Mouse (Mus musculus): ENCODE measurements around the gene Hoxb13. TPM values are rescaled to one million over a fixed set of nuclear protein-coding genes. Genes with fewer than 3 reads are reported as not detected.

The Hoxb13 gene
- polyA plus RNA-seq, 1 experiment, result not detected

- Histone ChIP-seq H3K4me1 (ENCODE audit: control insufficient read depth, insufficient read depth, low read length) (no peaks in the 10 kb centered on the region), H3K4me3 (replicated peaks; ENCODE audit: insufficient read depth, low read depth, low read length) (no peak overlapping the region), H3K27ac (ENCODE audit: insufficient read depth, low read length) (no peak overlapping the region), H3K27me3 (ENCODE audit: control insufficient read depth, insufficient read depth, low read length) (peaks cover 29% of the 10 kb centered on the region; the same call in 1 of the 2 replicates)
- no peak for TF ChIP-seq CTCF (IDR thresholded peaks at IDR 0.05; ENCODE audit: borderline replicate concordance, insufficient read depth, low read depth, low read length)
- no peak for TF ChIP-seq POLR2A (IDR thresholded peaks at IDR 0.05; ENCODE audit: borderline replicate concordance, insufficient read depth, low read length)
- no peak for DNase-seq
These were observed 7.6 kb downstream of the Hoxb13 start for GRCm38 (mm10) chr11:96201741-96202140.

DNA sequence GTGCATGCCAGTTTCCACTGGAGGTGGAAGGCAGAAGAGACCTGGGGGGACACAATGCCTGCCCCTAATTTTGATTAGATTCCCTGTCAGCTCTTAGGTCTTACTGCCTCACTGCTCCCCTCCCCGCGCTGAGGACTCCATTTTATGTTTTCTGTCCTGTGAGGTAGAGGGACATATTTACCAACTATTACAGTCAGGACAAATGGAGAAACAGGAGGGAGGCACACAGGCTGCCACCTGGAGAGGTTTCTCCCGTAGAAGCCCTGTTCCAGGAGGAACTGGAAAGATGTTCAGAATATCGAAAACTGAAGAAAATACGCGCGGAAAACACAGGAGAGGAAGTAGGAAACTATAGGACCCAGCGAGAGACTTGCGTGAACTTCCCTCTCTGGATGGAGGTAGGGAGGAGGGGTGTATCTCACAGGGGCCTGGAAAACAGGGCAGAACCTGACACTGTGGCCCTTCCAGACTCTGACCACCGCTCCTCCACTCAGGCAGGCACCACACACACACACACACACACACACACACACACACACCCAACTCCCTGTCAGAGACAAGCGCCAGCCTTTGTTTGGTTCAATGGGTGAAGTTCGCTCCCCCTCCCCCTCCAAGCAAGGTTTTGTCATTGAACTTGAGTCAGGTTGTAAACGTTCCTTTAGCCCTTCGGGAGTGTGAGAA is 8.4 kb downstream of the Hoxb13 start:
- Histone ChIP-seq H3K4me1 (ENCODE audit: control insufficient read depth, insufficient read depth, low read length) (no peaks in the 10 kb centered on the region), H3K4me3 (replicated peaks; ENCODE audit: insufficient read depth, low read depth, low read length) (no peak overlapping the region), H3K27ac (ENCODE audit: insufficient read depth, low read length) (no peak overlapping the region), H3K27me3 (ENCODE audit: control insufficient read depth, insufficient read depth, low read length) (peaks cover 28% of the 10 kb centered on the region; the same call in 1 of the 2 replicates)
- TF ChIP-seq POLR2A (IDR thresholded peaks at IDR 0.05; ENCODE audit: borderline replicate concordance, insufficient read depth, low read length), result no peak
- 2% methylated on average over 14 of the region's 14 CpGs for WGBS
- DNase-seq, result no peak

GRCm38 (mm10) chr11:96203182-96203788 is 9.2 kb downstream of the Hoxb13 start:
- Histone ChIP-seq H3K4me3 (replicated peaks; ENCODE audit: insufficient read depth, low read depth, low read length) (no peak overlapping the region), H3K27me3 (ENCODE audit: control insufficient read depth, insufficient read depth, low read length) (peaks cover 28% of the 10 kb centered on the region; the same call in 1 of the 2 replicates), H3K27ac (ENCODE audit: insufficient read depth, low read length) (no peak overlapping the region), H3K4me1 (ENCODE audit: control insufficient read depth, insufficient read depth, low read length) (no peaks in the 10 kb centered on the region)
- no peak for TF ChIP-seq POLR2A (IDR thresholded peaks at IDR 0.05; ENCODE audit: borderline replicate concordance, insufficient read depth, low read length)
- TF ChIP-seq CTCF (IDR thresholded peaks at IDR 0.05; ENCODE audit: borderline replicate concordance, insufficient read depth, low read depth, low read length), result no peak
- WGBS, result 2% methylated on average over 37 of the region's 37 CpGs
- DNase-seq, result peak in 1 of 2 experiments; percentile 11

DNA sequence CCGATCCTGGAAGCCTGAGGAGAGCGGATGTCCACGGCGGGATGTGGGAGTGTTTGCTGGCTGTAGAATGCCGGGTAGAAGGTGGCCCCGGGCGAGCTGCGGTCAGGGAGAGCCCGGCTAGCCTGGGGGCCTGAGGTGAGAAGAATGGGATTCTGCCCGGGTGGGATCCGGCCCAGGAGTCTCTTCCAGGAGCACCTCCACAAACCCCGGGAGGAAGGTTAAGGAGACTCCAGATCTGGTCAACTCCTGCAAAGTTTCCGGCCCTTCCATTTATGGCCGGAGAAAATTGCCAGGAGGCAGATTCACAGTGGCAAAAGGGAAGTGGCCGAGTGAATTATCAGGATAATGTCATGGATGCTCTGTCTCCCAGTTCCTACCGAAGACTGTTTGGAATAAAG is 9.7 kb downstream of the Hoxb13 start:
- 3% methylated on average over 16 of the region's 16 CpGs for WGBS
- no peak overlapping the region for H3K4me3 ChIP-seq (replicated peaks; ENCODE audit: insufficient read depth, low read depth, low read length)
- no peak for TF ChIP-seq POLR2A (IDR thresholded peaks at IDR 0.05; ENCODE audit: borderline replicate concordance, insufficient read depth, low read length)
- no peak for TF ChIP-seq CTCF (IDR thresholded peaks at IDR 0.05; ENCODE audit: borderline replicate concordance, insufficient read depth, low read depth, low read length)
- no peak for DNase-seq
- no peak overlapping the region for H3K27ac ChIP-seq (ENCODE audit: insufficient read depth, low read length)
- H3K27me3 ChIP-seq (ENCODE audit: control insufficient read depth, insufficient read depth, low read length), result peaks cover 28% of the 10 kb centered on the region; the same call in 1 of the 2 replicates
- H3K4me1 ChIP-seq (ENCODE audit: control insufficient read depth, insufficient read depth, low read length), result no peaks in the 10 kb centered on the region

DNA sequence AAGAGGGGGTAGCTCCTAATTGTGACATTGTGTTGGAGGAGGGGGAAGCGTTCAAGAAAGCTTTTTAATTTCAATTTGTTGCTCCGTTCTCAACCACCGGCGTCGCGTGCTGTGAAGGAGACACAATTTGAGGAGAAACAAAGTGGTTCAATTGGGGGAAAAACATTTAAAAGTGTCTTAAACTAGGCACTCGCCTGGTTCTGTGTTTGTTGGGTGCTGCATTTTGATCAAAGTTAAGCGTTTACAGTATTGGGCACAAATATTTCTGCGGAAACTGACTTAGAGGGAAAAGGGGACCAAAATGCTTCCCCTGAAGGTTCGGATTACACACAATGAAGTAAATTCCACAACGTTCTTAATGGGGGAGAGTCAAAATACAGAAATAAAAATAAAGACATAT is 10.2 kb downstream of the Hoxb13 start:
- H3K27me3 ChIP-seq (ENCODE audit: control insufficient read depth, insufficient read depth, low read length), result peaks cover 30% of the 10 kb centered on the region; the same call in 1 of the 2 replicates
- H3K4me3 ChIP-seq (replicated peaks; ENCODE audit: insufficient read depth, low read depth, low read length), result no peak overlapping the region
- no peaks in the 10 kb centered on the region for H3K4me1 ChIP-seq (ENCODE audit: control insufficient read depth, insufficient read depth, low read length)
- 5% methylated on average over 11 of the region's 11 CpGs for WGBS
- no peak overlapping the region for H3K27ac ChIP-seq (ENCODE audit: insufficient read depth, low read length)
- no peak for DNase-seq
- no peak for TF ChIP-seq CTCF (IDR thresholded peaks at IDR 0.05; ENCODE audit: borderline replicate concordance, insufficient read depth, low read depth, low read length)
- no peak for TF ChIP-seq POLR2A (IDR thresholded peaks at IDR 0.05; ENCODE audit: borderline replicate concordance, insufficient read depth, low read length)

GRCm38 (mm10) chr11:96205426-96206131 is 11.5 kb downstream of the Hoxb13 start:
- no peak for DNase-seq

GRCm38 (mm10) chr11:96223813-96224212 is 29.7 kb downstream of the Hoxb13 start:
- H3K27ac ChIP-seq (ENCODE audit: insufficient read depth, low read length), result no peak overlapping the region
- TF ChIP-seq POLR2A (IDR thresholded peaks at IDR 0.05; ENCODE audit: borderline replicate concordance, insufficient read depth, low read length) (no peak), CTCF (IDR thresholded peaks at IDR 0.05; ENCODE audit: borderline replicate concordance, insufficient read depth, low read depth, low read length) (no peak)
- no peak overlapping the region for H3K4me3 ChIP-seq (replicated peaks; ENCODE audit: insufficient read depth, low read depth, low read length)
- DNase-seq, result no peak
- 39% methylated on average over 2 of the region's 2 CpGs for WGBS
- no peaks in the 10 kb centered on the region; the same call in 1 of the 2 replicates for H3K27me3 ChIP-seq (ENCODE audit: control insufficient read depth, insufficient read depth, low read length)
- H3K4me1 ChIP-seq (ENCODE audit: control insufficient read depth, insufficient read depth, low read length), result no peaks in the 10 kb centered on the region

More at GRCm38 (mm10) chr11:96205426-96206131, 11.5 kb downstream of the Hoxb13 start:
- TF ChIP-seq CTCF (IDR thresholded peaks at IDR 0.05; ENCODE audit: borderline replicate concordance, insufficient read depth, low read depth, low read length), result no peak
- TF ChIP-seq POLR2A (IDR thresholded peaks at IDR 0.05; ENCODE audit: borderline replicate concordance, insufficient read depth, low read length), result no peak
- no peak overlapping the region for H3K4me3 ChIP-seq (replicated peaks; ENCODE audit: insufficient read depth, low read depth, low read length)
- WGBS, result 6% methylated on average over 15 of the region's 15 CpGs
- H3K4me1 ChIP-seq (ENCODE audit: control insufficient read depth, insufficient read depth, low read length), result no peaks in the 10 kb centered on the region
- H3K27me3 ChIP-seq (ENCODE audit: control insufficient read depth, insufficient read depth, low read length), result peaks cover 21% of the 10 kb centered on the region; the same call in 1 of the 2 replicates
- no peak overlapping the region for H3K27ac ChIP-seq (ENCODE audit: insufficient read depth, low read length)
